Mouse (Mus musculus) left cerebral cortex, adult 11 months (tissue): ENCODE measurements around the gene Lsp1.
A peak's percentile ranks its signal among the peaks of the same experiment; 100 is the strongest.

ENCODE experiments used
- DNase-seq: peaks from one replicate; pipeline ENCODE4 v3.0.0; 2022; ENCODE audit warnings: low spot score

Gene Lsp1

DNA sequence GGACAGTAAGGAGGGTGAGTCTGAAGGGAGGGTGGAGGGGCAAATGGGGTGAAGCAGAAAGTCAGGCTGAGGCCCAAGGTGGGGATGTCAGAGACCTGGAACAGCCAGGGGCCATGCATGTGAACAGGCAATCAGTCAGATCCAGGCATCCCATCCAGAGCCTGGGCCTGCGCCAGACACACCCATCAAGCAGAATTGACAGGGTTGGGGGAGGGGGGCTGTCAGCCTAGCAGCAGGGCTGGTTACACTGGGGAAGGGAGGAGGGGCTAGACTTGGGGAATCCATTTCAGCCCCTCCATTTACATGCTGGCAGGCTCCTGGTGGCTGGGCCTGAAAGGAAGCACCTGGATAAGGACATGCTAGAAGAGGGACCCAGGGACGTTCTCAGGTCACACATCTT is 45.3 kb downstream of the Lsp1 start:
- DNase-seq: no peak

DNA sequence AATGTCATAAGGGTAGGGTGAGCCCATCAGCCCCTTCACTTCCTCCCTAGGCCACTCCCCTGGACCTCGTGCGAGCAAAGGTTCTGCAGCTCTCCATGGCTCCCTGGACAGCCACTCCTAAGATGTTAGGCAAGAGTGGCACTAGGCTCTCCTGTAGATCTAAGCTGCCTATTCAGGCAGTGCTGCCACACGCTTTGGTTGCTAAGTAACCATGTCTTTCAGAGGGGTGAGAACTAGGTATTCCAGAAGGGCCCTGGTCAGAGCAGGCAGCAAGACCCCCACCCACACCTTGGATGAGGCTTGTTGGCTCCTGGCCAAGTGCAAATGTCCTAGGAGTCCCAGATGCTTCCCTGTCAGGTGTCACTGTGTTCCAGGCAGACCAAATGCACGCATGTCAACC is 45.9 kb downstream of the Lsp1 start:
- DNase-seq: no peak

DNA sequence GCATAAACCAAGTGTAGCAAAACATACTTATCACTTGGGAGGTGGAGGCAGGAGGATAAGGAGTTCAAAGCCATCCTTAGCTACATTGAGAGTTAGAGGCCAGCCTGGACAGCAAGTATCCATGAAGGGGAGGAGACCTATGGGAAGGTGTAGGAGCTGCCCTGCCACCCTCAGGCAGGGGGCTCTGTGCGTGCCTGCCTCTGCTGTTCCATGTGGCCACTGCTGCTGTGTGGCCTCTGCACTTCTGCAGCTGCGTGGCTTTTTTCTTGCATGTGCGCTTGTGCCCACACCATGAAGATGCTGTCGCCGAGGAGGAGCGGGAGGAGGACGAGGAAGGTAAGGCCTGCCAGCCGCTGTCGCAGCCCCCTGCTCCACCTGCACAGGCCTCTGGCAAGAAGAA is 46.8 kb downstream of the Lsp1 start:
- DNase-seq: no peak

GRCm38 (mm10) chr7:142509518-142509917 is 48.9 kb downstream of the Lsp1 start:
- no peak for DNase-seq

GRCm38 (mm10) chr7:142510021-142510777 is 49.6 kb downstream of the Lsp1 start:
- DNase-seq: no peak

DNA sequence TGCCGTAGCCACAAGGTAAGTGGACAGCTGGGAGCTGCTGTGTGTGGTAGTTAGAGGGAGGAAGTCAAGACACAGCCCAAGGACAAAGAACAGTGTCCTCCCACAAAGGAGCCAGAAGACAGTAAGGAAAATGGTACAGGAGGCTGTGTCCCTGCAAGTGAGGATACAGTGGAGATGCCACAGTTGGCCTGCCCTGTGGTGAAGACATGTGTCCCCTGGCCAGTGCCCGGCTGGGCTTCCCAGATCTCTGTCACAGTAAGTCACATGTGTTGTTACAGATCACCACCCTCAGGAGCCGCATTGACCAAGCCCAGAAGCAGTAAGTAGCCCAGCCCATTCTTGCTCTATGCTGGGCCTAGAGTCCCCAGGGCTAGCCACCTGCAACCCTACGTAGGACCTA is 53.4 kb downstream of the Lsp1 start:
- no peak for DNase-seq

- no peak for DNase-seq
These were observed 55.8 kb downstream of the Lsp1 start for GRCm38 (mm10) chr7:142516221-142516978.

GRCm38 (mm10) chr7:142517531-142517930 is 56.9 kb downstream of the Lsp1 start:
- no peak for DNase-seq

- DNase-seq: no peak
These were observed 59.7 kb downstream of the Lsp1 start for GRCm38 (mm10) chr7:142520331-142520730.

DNA sequence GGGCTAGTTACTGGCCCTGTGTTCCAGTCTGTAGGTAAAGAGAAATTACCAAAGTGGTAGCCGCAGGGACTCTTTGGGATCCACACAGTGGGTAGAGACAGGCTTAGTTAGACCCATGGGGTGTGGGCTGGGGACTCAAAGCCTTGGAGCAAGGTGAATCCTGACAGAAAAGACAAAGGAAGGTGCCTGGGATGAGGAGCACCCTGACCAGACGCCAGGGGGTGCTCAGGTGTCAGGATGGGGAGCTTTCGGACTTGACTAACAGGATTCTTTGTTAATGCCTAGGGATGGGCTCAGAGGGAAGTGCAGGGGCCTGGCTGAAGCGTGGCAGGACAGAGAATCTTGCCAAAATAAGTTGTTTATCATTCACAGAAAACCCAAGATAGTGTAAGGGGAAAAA is 61.7 kb downstream of the Lsp1 start:
- DNase-seq: no peak

DNA sequence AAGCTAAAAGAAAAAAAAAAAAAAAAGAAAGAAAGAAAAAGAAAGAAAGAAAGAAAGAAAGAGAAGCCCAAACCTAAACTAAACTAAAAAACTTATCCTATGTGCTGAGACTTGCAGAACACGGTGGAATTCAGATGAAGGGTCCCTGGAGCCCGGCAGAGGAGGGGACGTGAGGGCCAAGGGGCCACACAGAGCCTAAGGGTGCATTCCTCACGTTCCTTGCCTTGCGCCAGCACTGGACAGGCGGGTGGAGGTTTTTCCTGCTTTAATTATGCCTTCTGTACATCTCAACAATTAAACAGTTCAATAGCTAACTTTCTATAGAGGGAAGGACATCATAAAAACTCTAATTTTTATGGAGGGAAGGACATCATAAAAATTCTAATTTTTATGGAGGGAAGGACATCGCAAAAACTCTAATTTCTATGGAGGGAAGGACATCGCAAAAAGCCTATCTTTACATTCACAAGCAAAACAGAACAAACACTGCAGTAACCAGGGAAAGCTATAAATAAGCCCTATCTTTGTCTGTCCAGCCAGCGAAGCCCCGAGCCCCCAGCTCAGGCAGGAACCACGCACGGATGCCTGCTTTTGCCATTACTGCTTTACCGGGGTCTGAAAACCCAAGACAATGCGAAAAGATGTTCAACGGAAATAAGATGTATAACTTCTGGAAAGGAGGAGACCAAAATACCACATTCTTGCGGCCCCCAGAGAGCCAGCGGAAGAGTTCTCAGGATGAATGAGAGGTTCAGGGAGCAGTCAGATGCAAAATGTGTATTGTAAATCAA is 62.8 kb downstream of the Lsp1 start:
- DNase-seq: no peak

DNA sequence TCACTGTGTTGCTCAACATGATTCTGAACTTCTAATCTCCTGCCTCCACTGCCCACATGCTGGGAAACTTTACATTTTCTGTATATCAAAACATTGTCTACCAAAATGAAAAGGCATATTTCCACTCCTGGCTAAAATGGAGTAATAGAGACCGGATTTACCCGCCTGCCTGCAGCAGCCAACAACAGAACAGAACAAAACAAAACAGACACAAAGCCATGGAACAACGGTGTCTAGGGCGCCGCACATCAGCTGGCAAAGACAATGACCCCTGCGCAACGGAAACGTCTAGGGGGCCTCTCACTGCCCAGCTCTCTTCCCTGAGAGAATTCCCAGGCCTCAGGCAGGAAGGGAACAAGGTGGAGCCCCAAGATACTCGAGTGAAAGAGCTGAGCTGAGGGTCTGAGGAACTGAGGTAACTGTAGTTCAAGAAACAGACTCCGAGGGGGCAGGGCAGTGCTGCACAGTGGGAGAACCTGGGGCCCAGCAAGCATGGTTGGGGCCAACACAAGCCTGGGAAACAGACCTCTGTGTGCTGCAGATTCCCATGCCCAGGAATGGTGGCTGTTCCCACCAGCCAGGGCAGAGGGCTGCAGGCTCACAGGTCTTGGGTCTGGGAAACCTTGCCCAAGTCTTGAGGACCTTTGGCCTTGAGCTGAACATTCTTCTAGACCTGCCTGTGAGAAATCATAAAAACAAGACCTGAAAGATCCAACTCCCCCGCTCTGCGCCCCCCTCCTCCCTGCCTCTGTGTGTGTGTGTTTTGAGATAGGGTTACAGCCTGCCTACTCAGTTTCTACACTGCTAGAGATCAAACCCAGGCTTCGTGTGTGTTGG is 65.0 kb downstream of the Lsp1 start:
- no peak for DNase-seq

DNA sequence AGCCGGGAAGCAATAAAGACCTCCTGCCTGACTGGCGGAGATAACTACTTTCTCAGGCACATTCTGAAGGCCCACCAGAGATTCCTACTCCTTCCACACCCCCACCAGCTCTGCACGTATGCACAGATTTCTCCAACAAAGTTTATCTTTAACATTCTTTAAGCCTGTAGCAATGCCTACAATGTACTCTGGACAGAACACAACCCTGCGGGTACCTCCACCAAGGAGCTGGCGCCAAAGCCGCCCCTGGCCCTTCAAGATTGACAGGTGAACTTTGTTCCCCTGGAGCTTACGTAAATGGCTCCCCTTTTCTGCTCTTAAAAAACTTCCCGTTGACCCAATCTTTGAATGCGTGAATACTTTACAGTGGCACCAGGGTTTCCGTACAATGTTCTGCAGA is 68.7 kb downstream of the Lsp1 start:
- DNase-seq: no peak

- no peak for DNase-seq
These were observed 71.4 kb downstream of the Lsp1 start for GRCm38 (mm10) chr7:142531973-142532521.

DNA sequence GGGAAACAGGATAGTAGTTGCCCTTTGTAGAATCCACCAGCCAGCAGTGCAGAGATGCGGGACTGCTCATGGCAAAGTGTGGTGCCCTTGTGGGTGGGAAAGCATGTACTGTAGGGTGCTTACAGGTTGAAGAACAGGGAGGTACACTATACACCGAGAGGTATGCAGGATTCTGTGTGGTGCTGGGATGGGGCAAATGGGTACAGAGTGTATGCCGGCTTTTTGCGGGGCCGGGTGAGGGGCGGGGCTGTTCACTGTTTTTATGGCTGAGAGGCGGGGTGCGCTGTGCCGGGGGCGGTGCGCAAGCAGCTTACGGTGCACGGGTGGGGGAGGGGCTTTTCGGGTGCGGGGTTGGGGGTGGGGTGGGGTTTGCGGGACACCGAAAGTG is 72.1 kb downstream of the Lsp1 start, which contains the start of gene Mrpl23:
Gene Mrpl23 (plus strand): TSS at position 16 of the 388 bp plus-strand sequence.
- no peak for DNase-seq

DNA sequence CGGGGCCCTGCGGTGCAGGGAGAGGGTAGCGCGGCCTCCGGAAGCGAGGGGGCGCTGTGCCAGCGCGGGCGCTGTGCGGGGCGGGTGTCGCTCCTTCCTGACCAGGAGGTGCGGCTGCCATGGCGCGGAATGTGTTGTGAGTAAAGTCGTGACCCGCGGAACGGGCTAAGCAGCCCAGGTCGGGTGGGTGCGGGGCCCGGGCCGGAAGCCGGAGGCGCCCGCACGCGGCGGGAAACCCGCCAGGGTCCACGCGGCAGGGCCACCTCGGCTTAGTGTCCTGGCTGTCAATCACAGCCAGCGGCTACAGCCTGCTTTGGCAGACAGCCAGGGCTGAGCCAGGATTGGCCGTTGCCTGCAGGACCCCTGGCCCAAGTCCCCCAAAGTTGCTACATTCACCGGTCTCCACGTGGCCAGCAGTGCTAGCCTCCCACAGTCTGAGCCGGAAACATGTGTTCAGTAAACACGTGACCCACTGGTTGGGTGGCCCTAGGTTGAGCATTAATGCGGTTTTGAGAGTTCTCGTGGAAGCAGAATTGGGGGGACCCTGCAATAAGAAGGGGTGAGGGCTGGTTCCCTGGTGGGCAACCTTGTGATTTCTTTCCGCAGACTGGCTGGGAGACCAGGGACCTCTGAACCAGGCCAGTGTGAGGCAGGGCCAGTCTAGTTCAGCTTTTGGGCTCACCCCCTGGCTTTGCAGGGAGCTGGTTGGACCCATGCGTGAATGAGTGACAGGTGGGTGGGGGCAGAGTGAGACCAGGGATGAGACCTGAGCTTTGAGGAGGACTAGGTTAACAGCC is 72.6 kb downstream of the Lsp1 start:
- DNase-seq: peak; percentile 70

GRCm38 (mm10) chr7:142535116-142535515 is 74.5 kb downstream of the Lsp1 start:
- DNase-seq: no peak

DNA sequence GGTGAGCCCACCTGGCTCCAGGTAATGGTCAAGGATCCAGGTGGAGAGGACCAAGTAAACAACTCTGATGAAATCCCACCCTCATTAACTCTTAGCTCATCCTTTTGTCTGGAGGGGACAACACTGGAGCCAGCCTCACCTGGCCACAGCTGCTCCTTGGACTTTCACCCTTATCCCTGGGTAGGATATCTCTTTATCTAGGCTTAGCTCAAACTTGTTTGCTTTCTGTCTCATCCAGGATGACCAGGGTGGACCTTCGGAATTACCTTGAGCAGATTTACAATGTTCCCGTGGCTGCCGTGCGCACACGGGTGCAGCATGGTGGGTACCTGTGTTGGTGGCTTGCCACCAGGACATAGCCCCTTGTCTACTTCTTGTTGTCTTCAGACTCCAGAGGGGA is 75.2 kb downstream of the Lsp1 start:
- DNase-seq: no peak

DNA sequence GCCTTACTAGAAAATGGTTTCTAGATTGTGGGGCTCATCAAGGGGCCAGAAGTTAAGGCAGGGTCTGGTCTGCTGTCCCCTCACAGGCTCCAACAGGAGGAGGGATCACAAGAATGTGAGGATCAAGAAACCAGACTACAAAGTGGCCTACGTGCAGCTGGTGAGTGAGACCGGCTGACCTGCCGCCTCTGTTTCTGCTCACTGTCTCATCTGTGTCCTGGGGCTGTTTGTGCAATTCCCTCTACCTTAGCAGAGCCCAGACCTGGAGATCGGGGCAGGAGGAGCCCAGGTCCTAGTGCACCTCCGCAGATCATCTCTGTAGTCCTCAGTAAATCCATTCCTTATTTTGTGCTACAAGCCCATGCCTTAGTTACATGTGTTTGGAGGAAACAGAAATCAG is 76.6 kb downstream of the Lsp1 start:
- DNase-seq: no peak

- DNase-seq: no peak
These were observed 77.3 kb downstream of the Lsp1 start for GRCm38 (mm10) chr7:142537879-142538278.

DNA sequence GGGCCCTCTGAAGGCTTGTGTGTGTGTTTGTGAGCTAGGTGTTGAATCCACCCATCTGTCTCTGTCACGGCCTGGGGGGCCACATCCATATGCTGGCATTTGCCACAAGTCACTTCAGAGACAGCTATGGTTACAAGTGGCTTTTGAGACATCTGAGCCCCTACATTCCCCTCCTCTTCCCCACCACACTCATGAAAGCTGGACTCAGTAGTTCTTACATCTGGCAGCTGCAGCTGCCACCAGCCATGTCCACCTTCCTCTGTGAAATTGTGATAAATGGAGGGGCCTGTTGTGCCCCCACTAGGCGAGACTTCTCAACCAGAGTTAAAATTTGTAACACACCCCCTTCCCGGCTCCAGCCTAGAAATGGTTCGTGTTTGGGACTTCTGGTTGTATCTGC is 77.7 kb downstream of the Lsp1 start:
- DNase-seq: no peak
